Mouse (Mus musculus) bone marrow macrophage, adult 2 months (primary cell): ENCODE results near the gene H1fnt.

Experiments used
- CTCF ChIP-seq: IDR thresholded peaks from 2 replicates; pipeline ENCODE4 v1.5.1; 2012; ENCODE audit warnings: low read depth, mild to moderate bottlenecking, low read length, moderate library complexity
- POLR2A ChIP-seq: IDR thresholded peaks from 2 replicates; pipeline ENCODE4 v1.6.1; 2012; ENCODE audit warnings: mild to moderate bottlenecking, low read depth, low read length, borderline replicate concordance

- TF ChIP-seq POLR2A (no peak), CTCF (no peak)
Measured at GRCm38 (mm10) chr15:98293651-98294050, 36.6 kb upstream of the H1fnt start.
